Mouse (Mus musculus) layer of hippocampus, adult 11-12 months (tissue): ENCODE measurements around the gene Gm14124.
"Not testable (repeated sequence)": the region's sequence is repeated elsewhere in the genome, so short reads cannot be mapped to it uniquely, and the experiment has no call there.

Experiments
- DNase-seq: peaks from one replicate; pipeline ENCODE4 v3.0.0; 2022; ENCODE audit warnings: low spot score

Gene Gm14124

DNA sequence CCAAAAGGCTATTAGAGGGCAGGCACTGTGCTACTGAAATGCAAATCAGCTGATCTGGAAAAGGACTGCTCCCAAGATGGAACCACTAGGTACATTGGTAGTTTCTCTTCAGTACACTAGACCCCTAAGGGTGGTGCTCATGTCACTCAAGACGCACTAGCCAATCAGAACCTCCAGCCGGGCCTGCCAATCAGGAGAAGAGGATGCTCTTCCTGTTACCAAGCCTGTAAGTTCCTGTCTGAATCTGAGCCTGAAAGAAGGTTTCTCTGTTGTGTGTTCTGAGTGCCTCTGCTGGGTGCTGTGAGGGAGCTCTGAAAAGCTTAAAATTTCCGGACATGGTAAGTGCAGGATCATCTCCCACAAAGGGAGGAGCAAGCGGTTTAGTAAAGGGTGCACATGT is at the start of gene Gm14124:
Gene Gm14124 (plus strand): TSS at position 227 of the 400 bp plus-strand sequence.
- DNase-seq = not testable (repeated sequence)

GRCm38 (mm10) chr2:150217600-150218362 is 39.5 kb upstream of the Gm14124 start, which contains the start of gene Zfp937:
TSS of gene Zfp937 (plus strand) at chr2:150218073.
- peak; percentile 89 for DNase-seq

DNA sequence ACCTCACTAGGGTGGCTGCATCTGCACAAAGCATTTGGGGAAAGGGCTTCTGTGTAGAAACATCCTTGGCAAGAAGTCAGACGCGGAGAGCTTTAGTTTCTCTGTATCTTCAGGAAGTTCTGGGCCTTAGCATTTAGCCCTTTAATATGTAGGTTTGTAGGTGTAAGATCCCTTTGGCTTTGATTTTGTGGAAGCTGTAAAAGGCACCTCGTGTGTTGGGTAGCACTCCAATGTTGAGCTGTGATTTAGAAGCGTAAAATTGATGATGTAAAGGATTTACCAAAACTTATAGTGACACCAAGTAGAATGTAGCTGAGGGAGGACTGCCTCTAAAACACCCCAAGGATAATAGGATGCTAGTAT is 39.0 kb upstream of the Gm14124 start:
- DNase-seq = not testable (repeated sequence)

DNA sequence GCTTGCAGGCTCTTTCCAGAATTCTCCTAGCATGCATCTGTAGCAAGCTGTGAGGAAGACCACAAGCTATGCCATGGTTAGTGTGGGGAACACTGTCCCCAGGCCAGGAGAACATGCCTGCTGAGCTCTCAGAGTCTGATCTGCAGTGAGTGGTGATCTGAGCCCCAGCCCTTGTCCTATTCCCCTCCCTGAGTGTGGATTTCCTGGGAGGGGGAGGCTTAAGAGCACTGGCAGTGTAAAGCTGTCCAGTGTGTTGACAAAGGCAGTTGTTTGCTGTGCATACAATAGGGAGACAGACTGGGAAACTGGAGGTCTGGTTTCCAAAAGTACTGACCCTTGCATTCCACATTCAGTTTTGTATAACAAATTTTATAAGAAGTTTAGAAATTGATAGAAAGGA is 34.1 kb upstream of the Gm14124 start:
- DNase-seq = not testable (repeated sequence)

DNA sequence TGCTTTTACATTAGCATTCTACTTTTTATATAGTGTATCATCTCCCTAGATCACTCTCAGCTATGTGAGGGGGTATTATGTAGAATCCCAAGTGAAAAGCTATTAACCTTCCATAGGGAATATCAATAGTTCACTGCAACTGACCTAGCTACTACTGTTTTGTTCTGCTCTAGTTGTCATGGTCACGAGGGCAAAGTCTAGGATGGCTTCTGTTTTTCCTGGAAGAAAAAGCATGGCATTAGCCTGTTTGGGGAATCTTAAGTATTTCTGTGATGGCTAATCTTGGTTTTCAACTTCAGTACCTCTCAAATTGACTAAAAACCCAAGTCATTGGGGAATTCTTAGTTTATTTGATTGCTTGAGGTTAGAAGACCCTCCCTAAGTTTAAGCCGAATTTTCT is 14.1 kb upstream of the Gm14124 start:
- DNase-seq = no peak

DNA sequence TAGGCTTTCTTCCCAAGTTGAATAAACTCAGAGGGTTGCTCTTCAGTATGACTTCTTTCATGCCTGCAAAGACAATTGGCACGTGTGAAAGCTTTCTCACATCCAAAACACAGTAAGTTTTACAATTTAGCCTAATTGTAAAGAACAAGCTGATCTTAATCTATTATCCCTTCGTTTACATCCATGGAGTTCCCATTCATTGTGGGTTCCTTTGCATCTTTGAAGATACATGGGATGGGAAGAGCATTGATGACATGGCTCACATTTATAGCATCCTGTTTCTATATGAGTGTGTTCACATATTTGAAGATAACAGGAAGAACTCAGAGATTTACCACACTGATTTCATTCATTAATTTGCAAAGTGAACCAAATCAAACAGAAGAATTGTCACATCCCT is 1.8 kb upstream of the Gm14124 start, which contains the start of gene Gm21994:
Gene Gm21994 (minus strand): TSS at position 101 of the 400 bp plus-strand sequence.
- DNase-seq = not testable (repeated sequence)

DNA sequence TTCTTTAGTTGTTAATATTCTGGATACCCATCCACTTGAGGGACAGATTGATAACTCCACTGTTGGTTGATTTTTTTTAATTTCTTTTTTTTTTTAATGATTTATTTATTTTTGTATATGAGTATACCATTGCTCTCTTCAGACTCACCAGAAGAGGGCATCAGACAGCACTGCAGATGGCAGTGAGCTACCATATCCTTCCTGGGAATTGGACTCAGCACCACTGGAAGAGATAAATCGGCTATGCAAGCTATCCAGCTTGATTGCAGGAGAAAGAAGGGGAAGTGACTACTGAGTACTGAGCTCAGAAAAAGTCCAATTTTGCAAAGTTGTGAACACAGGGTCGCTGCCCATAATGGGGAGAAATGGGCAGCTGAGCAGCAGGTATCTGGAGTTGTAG is 456 bp upstream of the Gm14124 start:
- DNase-seq = not testable (repeated sequence)

DNA sequence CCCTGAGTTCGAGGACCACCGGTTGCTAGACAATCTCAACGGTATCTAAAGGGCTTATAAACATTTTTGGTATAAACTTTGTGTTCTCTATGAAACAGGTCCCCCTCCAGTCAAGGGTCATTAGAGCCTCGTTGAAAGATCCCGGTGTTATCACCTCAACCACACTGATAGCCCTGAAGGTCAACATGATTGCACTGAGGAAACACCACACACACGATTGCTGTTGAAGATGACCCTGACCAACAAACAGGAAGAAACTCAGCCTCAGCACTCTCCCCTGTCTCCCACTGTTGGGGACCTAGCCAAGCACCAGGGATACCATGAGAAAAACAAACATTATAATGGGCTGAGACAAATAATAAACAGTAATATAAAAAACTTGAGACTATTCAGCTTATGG is 36.4 kb downstream of the Gm14124 start:
- no peak for DNase-seq

DNA sequence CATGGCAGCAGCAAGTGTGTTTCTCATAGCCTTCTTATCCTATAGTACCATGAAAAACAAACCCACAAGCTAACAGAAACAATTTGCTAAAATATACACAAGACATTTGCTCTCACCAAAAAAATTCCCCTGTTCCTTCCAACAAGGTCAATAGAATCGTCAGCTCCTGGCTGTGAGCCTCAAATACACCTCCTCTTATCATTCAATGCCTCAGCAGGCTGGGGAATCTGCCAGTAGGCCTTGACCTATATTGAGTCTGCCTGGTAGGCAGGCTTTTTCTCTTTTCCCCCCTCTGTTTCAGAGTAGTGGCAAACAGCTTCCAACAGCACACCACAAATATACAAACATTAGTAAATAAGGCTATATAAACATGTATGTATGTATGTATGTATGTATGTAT is 41.8 kb downstream of the Gm14124 start:
- DNase-seq = no peak

- DNase-seq = no peak
Observed at GRCm38 (mm10) chr2:150307183-150307773, 50.0 kb downstream of the Gm14124 start.

DNA sequence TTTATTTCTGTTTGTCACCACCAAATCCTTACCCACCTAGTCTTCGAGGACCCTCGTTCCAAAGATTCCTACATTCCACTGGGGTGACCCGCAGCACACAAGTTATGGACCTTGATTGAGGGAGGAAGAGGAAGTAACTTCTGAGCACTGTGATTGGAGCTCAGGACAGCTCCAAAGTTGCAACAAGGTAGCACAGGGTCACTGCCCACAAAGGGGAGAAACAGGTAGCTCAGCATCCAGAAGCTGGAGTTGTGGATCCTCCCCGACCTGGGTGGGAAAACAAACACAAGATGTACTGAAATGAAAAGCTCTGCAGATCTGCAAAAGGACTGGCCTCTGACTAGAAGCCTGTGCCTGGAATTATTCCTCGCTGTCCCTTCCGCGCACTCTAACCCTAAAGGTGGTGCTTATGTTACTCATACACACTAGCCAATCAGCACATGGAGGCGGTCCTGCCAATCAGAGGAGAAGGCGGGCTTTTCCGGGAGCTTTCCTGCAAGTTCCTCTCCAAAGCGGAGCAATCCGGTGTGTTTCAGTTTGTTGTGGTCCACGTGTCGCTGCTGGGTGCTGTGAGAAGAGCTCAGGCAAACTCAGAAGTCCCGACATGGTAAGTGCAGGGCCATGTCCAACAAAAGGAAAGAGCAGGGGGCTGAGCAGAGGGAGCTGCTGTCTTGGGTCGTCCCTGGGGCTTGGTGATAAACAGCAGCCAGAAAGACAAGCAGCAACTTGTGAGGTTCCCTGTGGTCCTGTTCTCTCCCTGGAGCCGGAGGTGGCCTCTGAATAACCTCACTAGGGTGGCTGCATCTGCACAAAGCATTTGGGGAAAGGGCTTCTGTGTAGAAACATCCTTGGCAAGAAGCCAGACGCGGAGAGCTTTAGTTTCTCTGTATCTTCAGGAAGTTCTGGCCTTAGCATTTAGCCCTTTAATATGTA is 53.9 kb downstream of the Gm14124 start:
- DNase-seq = peak; percentile 92

DNA sequence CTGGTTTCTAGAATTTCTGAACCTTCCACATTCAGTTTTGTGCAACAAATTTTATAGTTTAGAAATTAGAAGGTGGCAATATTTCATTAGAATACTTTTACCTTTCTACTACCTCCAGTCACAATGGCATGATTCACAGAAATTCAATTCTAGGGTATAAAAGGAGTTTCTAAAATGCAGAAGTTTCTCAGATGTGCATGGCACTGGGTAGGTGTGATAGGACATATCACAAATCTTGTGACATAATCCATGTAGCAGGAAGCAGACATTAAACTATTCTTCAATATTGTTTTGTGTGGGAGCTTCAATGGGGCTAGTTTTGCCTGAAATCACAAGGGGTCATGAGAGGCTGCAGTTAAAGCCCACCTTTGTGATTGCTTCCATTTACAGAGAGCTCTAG is 58.8 kb downstream of the Gm14124 start:
- no peak for DNase-seq

GRCm38 (mm10) chr2:150318973-150319372 is 61.7 kb downstream of the Gm14124 start:
- DNase-seq = no peak
